ENCODE assay signal across 20 mouse cellular contexts in the genomic region with DNA sequence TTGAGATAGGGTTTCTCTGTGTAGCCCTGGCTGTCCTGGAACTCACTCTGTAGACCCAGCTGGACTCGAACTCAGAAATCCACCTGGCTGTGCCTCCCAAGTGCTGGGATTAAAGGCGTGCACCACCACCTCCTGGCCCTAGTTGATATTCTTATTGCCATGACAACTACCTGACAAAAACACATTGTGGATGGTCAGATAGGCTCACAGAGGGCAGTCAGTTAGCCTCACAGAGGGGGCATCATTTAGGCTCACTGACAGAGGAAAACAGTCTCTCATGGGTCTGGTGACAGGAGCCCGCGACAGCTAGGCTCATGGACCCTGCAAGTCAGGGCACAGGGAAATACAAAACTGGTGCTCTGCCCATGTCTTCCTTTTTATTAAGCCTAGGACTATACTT. TPM values are rescaled to one million over a fixed set of nuclear protein-coding genes. Genes with fewer than 3 reads are reported as not detected.
A peak's percentile ranks its signal among the peaks of the same experiment; 100 is the strongest.
DNase-seq lines count a peak whose midpoint lies in the region; ATAC-seq lines count a peak whose summit lies in the region.
"Had no signal": no experiment of that assay in that cellular context is flagged by ENCODE, and none has a peak within 500 bp of the region (broad histone marks: within the 10 kb centered on the region; RNA-seq: fewer than 3 reads in every experiment).

No protein-coding gene starts in this region.

- peak; percentile 60 for ATAC-seq in megakaryocyte progenitor cell, adult 5-6 weeks (replicated peaks; ENCODE audit: poor library complexity)
- ATAC-seq: activated CD4-positive, CD25-positive, alpha-beta regulatory T cell, adult 4 months; forebrain, embryonic 14.5 days; forebrain, postnatal 0 days had no signal

- peak; percentile 57 for DNase-seq in heart, adult 11 months
- DNase-seq in heart, adult 18-20 months: no peak
- peak; percentile 18 for DNase-seq in testis, postnatal 10 days (ENCODE audit: low spot score)
- DNase-seq in testis, postnatal 14 days (ENCODE audit: low spot score): no peak
- DNase-seq in thymus, postnatal 25 days: no peak
- no peak for DNase-seq in yolk sac, embryonic 10.5 days (ENCODE audit: low spot score)
- DNase-seq: adrenal gland, adult 8-10 months; adrenal gland, postnatal 25 days; cerebellum, adult 11-12 months; cerebellum, adult 8-10 months; cerebellum, postnatal 10 days; forebrain, postnatal 0 days; gastrocnemius, postnatal 25 days had no signal

RNA-seq across cellular contexts. Expression of a gene that starts 1.6 kb away (rescaled TPM):
- total RNA-seq in heart, adult 18-20 months (2021): under 1 TPM in 1 of 2 experiments, not detected in 1; 0.25 TPM
- total RNA-seq in megakaryocyte progenitor cell, adult 5-6 weeks (2015): 0.12 TPM in 1 of 2 replicates, not detected in the other
- not detected in 2 replicates for total RNA-seq in megakaryocyte progenitor cell, adult 5-6 weeks (2017)
- total RNA-seq: adrenal gland, postnatal 25 days; ES-E14; gastrocnemius, postnatal 25 days; heart, adult 8-10 months; heart, postnatal 25 days; hematopoietic stem cell, adult 5-6 weeks had no signal

RNA-seq across cellular contexts. Expression of a gene that starts 24.2 kb away (rescaled TPM):
- total RNA-seq in heart, adult 18-20 months (2021): 10 to 100 TPM; 42.5 to 45.6 TPM
- total RNA-seq in megakaryocyte progenitor cell, adult 5-6 weeks (2015): 195 and 214 TPM in 2 replicates
- 441 and 452 TPM in 2 replicates for total RNA-seq in megakaryocyte progenitor cell, adult 5-6 weeks (2017)

RNA-seq across cellular contexts. Expression of a gene that starts 56.1 kb away (rescaled TPM):
- total RNA-seq in heart, adult 18-20 months (2021): 10 to 100 TPM; 17.8 to 18.6 TPM
- total RNA-seq in megakaryocyte progenitor cell, adult 5-6 weeks (2015): 7.6 and 9.4 TPM in 2 replicates
- 4.1 and 9.6 TPM in 2 replicates for total RNA-seq in megakaryocyte progenitor cell, adult 5-6 weeks (2017)

Comparison
In these comparisons a context has a peak if more than half of its experiments do, and no peak if none do; other contexts are left out.
1. DNase-seq: peak in heart, adult 11 months (single experiment) and testis, postnatal 10 days (single experiment); none in heart, adult 18-20 months (0 of 2), testis, postnatal 14 days (single experiment), thymus, postnatal 25 days (single experiment) and yolk sac, embryonic 10.5 days (single experiment).
2. RNA of a gene that starts 24.2 kb away (total RNA-seq): 195 to 452 TPM in megakaryocyte progenitor cell, adult 5-6 weeks; 42.5 to 45.6 TPM in heart, adult 18-20 months; every median in the first group is over 4 times any median in the second.